Mouse (Mus musculus) CH12.LX (cell line): Measurements from ENCODE around the gene Prkci. TPM values are rescaled to one million over a fixed set of nuclear protein-coding genes. Genes with fewer than 3 reads are reported as not detected.

ENCODE experiments used
- DNase-seq: peaks from one replicate; pipeline ENCODE4 v3.0.0-alpha.2; 2013; ENCODE audit errors: extremely low read depth
- H3K27ac ChIP-seq: 2 replicates; pipeline ENCODE4 v1.5.1; 2012; ENCODE audit warnings: low read depth, mild to moderate bottlenecking, control low read depth, moderate library complexity; ENCODE audit not compliant: insufficient read depth
- H3K27me3 ChIP-seq: replicated peaks from 2 replicates; pipeline ENCODE3; 2012; ENCODE audit warnings: inconsistent platforms
- H3K36me3 ChIP-seq, 2 experiments: replicated peaks in 1 of 2; 2 replicates each; pipeline versions ENCODE3 to v1.6.1; 2012; ENCODE audit warnings: inconsistent platforms in 1 of 2, low read length in 1 of 2, mild to moderate bottlenecking in 1 of 2, mixed read lengths in 1 of 2, moderate library complexity in 1 of 2; ENCODE audit not compliant: control insufficient read depth in 1 of 2, insufficient read depth in 1 of 2
- H3K4me1 ChIP-seq, 2 experiments: 2 replicates each; pipeline ENCODE4 v1.6.1; 2012; ENCODE audit warnings: inconsistent platforms in 1 of 2, moderate library complexity in 1 of 2; ENCODE audit not compliant: insufficient read depth in 2 of 2, control insufficient read depth in 1 of 2
- H3K4me2 ChIP-seq: 2 replicates; pipeline ENCODE4 v1.6.1; 2012; ENCODE audit warnings: low read depth, mild to moderate bottlenecking, control low read depth; ENCODE audit not compliant: poor library complexity, insufficient read depth, severe bottlenecking
- H3K4me3 ChIP-seq, 3 experiments: fragments of 150-350 bp in 1 of 3; sonication (generic) in 1 of 3; replicated peaks in 1 of 3; 2 replicates each; pipeline versions ENCODE3 to v1.5.1; 2011 to 2012; ENCODE audit warnings: low read depth in 2 of 3, low read length in 2 of 3, mild to moderate bottlenecking in 2 of 3, moderate library complexity in 2 of 3, control low read depth in 1 of 3, improper control_type of control experiment in 1 of 3, inconsistent platforms in 1 of 3, mixed read lengths in 1 of 3; ENCODE audit not compliant: poor library complexity in 1 of 3
- H3K79me2 ChIP-seq: replicated peaks from 2 replicates; pipeline ENCODE4 v1.6.1; 2012; ENCODE audit warnings: mild to moderate bottlenecking, moderate library complexity; ENCODE audit not compliant: control insufficient read depth, poor library complexity, insufficient read depth, severe bottlenecking; ENCODE audit errors: extremely low read depth
- H3K9ac ChIP-seq: 2 replicates; pipeline ENCODE4 v1.6.1; 2012; ENCODE audit warnings: low read depth, mild to moderate bottlenecking, control low read depth, moderate library complexity; ENCODE audit not compliant: insufficient read depth
- H3K9me3 ChIP-seq: replicated peaks from 2 replicates; pipeline ENCODE3; 2012; ENCODE audit warnings: low read length, inconsistent platforms, mixed read lengths
- BHLHE40 ChIP-seq: IDR thresholded peaks from 2 replicates; pipeline ENCODE4 v1.6.1; 2011; ENCODE audit warnings: mild to moderate bottlenecking, low read depth, low read length, improper control_type of control experiment
- CHD2 ChIP-seq: IDR thresholded peaks from 2 replicates; pipeline ENCODE4 v1.6.1; 2011; ENCODE audit warnings: low read length, improper control_type of control experiment
- CTCF ChIP-seq, 2 experiments: IDR thresholded peaks in 1 of 2; conservative IDR thresholded peaks in 1 of 2; 2 replicates each; pipeline ENCODE4 v1.5.1; 2011 to 2012; ENCODE audit warnings: low read depth in 2 of 2, low read length in 2 of 2, improper control_type of control experiment in 1 of 2, inconsistent platforms in 1 of 2, mild to moderate bottlenecking in 1 of 2, moderate library complexity in 1 of 2
- ELF1 ChIP-seq: IDR thresholded peaks from 2 replicates; pipeline ENCODE4 v1.6.1; 2014; ENCODE audit warnings: low read depth, mild to moderate bottlenecking, inconsistent platforms, low read length, improper control_type of control experiment
- EP300 ChIP-seq: IDR thresholded peaks from 2 replicates; pipeline ENCODE4 v1.6.1; 2011; ENCODE audit warnings: low read length, improper control_type of control experiment
- ETS1 ChIP-seq: conservative IDR thresholded peaks from 2 replicates; pipeline ENCODE4 v1.6.1; 2012; ENCODE audit warnings: low read depth, mild to moderate bottlenecking, inconsistent platforms, low read length, improper control_type of control experiment, moderate library complexity
- GABPA ChIP-seq: IDR thresholded peaks from 2 replicates; pipeline ENCODE4 v1.6.1; 2012; ENCODE audit warnings: low read depth, low read length, improper control_type of control experiment, inconsistent platforms; ENCODE audit not compliant: insufficient replicate concordance
- IRF4 ChIP-seq: IDR thresholded peaks from 2 replicates; pipeline ENCODE4 v1.6.1; 2014; ENCODE audit warnings: low read depth, mild to moderate bottlenecking, inconsistent platforms, low read length, improper control_type of control experiment
- JUN ChIP-seq: IDR thresholded peaks from 2 replicates; pipeline ENCODE4 v1.6.1; 2011; ENCODE audit warnings: low read depth, mild to moderate bottlenecking, low read length, improper control_type of control experiment, moderate library complexity; ENCODE audit not compliant: insufficient read depth
- JUND ChIP-seq: conservative IDR thresholded peaks from 2 replicates; pipeline ENCODE4 v1.6.1; 2011; ENCODE audit warnings: low read depth, low read length, improper control_type of control experiment
- KAT2A ChIP-seq: IDR thresholded peaks from 2 replicates; pipeline ENCODE4 v1.6.1; 2012; ENCODE audit warnings: low read length, improper control_type of control experiment, inconsistent platforms; ENCODE audit not compliant: insufficient replicate concordance
- MAFK ChIP-seq: IDR thresholded peaks from 2 replicates; pipeline ENCODE4 v1.6.1; 2011; ENCODE audit warnings: low read length, improper control_type of control experiment; ENCODE audit not compliant: insufficient replicate concordance
- NELFE ChIP-seq: IDR thresholded peaks from 2 replicates; pipeline ENCODE4 v1.6.1; 2011; ENCODE audit warnings: low read depth, low read length, improper control_type of control experiment
- NRF1 ChIP-seq: IDR thresholded peaks from 2 replicates; pipeline ENCODE4 v1.6.1; 2014; ENCODE audit warnings: low read depth, mild to moderate bottlenecking, inconsistent platforms, low read length, improper control_type of control experiment, moderate library complexity
- PAX5 ChIP-seq: IDR thresholded peaks from 2 replicates; pipeline ENCODE4 v1.6.1; 2012; ENCODE audit warnings: low read length, inconsistent platforms, mixed read lengths
- RAD21 ChIP-seq: IDR thresholded peaks from 2 replicates; pipeline ENCODE4 v1.6.1; 2011; ENCODE audit warnings: low read depth, mild to moderate bottlenecking, low read length, improper control_type of control experiment, moderate library complexity
- TBP ChIP-seq: conservative IDR thresholded peaks from 2 replicates; pipeline ENCODE4 v1.6.1; 2011; ENCODE audit warnings: low read depth, low read length, improper control_type of control experiment
- UBTF ChIP-seq: IDR thresholded peaks from 2 replicates; pipeline ENCODE4 v1.6.1; 2012; ENCODE audit warnings: low read depth, mild to moderate bottlenecking, inconsistent platforms, low read length, improper control_type of control experiment, moderate library complexity
- USF1 ChIP-seq: IDR thresholded peaks from 2 replicates; pipeline ENCODE4 v1.6.1; 2014; ENCODE audit warnings: low read depth, mild to moderate bottlenecking, inconsistent platforms, low read length, improper control_type of control experiment
- ZMIZ1 ChIP-seq: IDR thresholded peaks from 2 replicates; pipeline ENCODE4 v1.6.1; 2012; ENCODE audit warnings: low read depth, mild to moderate bottlenecking, inconsistent platforms, low read length, improper control_type of control experiment
- ZNF384 ChIP-seq: IDR thresholded peaks from 2 replicates; pipeline ENCODE4 v1.6.1; 2012; ENCODE audit warnings: low read depth, low read length, improper control_type of control experiment, inconsistent platforms
- dilution Hi-C: fragments of 300-500 bp; cut with MboI; formaldehyde crosslinking; loops from 2 replicates; pipeline ENCODE4 v1.14.3; 2020; ENCODE audit warnings: low sequenced_read_pairs; ENCODE audit not compliant: extremely low pct_unique_long_range_greater_than_20kb, extremely low pct_ligation_motif_present
- in situ Hi-C: fragments of 300-500 bp; cut with MboI; formaldehyde crosslinking; loops from 3 replicates; pipeline ENCODE4 v1.14.3; 2019; ENCODE audit warnings: low sequenced_read_pairs, low pct_ligation_motif_present, low pct_unique_long_range_greater_than_20kb, mixed read lengths
- polyA plus RNA-seq: library from polyadenylated mRNA; unstranded; fragments of >175 nt; gene quantifications from 2 replicates; pipeline ENCODE4 v1.2.1, GENCODE M21; 2012; ENCODE audit warnings: low read depth; ENCODE audit not compliant: insufficient read length
- total RNA-seq, 2 experiments: library from RNA; depleted of rRNA; stranded (reverse); fragments of 300-350 nt in 1 of 2; fragments of >200 nt in 1 of 2; gene quantifications; 2 replicates each; pipeline ENCODE4 v1.2.3; 2012 to 2014

Gene Prkci
- total and polyA plus RNA-seq, 3 experiments, result 14.8 to 17.1 (median 16.7) TPM

DNA sequence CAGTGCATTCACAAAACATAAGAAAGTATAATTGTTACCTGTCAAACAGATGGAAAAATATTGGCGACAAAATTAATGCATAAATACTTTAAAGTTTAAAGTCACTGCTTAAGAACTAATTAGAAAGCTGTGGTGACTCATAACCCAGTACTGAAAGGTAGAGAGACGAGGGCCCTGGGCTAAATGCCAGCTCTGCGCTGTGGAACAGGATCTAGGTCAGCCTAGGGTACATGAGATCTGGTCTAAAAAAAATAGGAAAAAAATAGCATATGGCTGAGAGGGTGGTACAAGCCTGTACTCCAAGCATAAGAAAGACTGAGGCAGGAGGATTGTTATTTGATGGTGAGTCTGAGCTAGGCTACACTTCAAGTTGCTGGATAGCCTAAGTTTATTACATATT is 43.9 kb upstream of the Prkci start:
- Histone ChIP-seq H3K36me3 (peaks cover 32 to 70% of the 10 kb centered on the region in 2 experiments), H3K9ac (peak overlapping the region; percentile 33; the same call in 1 of the 2 replicates), H3K4me3 (no peak overlapping the region), H3K9me3 (no peaks in the 10 kb centered on the region), H3K4me2 (peak overlapping the region; percentile 61), H3K27ac (peak overlapping the region; percentile 64), H3K79me2 (no peaks in the 10 kb centered on the region; the same call in 1 of the 2 replicates), H3K4me1 (peaks cover 10 to 21% of the 10 kb centered on the region in 2 experiments), H3K27me3 (no peaks in the 10 kb centered on the region)
- dilution Hi-C loops (no loop called here), in situ Hi-C loops (loop anchor here (25.0 kb wide), 1 partner anchor 89 kb away; the partner anchor contains the start of gene Gpr160)
- TF ChIP-seq ELF1, result no peak
- TF ChIP-seq CHD2, result peak; percentile 24; the same call in 1 of the 2 replicates
- no peak for TF ChIP-seq TBP
- no peak for TF ChIP-seq USF1
- no peak for TF ChIP-seq KAT2A
- no peak for TF ChIP-seq RAD21
- TF ChIP-seq JUND, result peak; percentile 51; the same call in 1 of the 2 replicates
- no peak; the same call in 1 of the 2 replicates for TF ChIP-seq ZNF384
- TF ChIP-seq ZMIZ1, result no peak
- no peak for TF ChIP-seq UBTF
- peak; percentile 46 for TF ChIP-seq IRF4
- TF ChIP-seq MAFK, result no peak
- TF ChIP-seq EP300, result no peak
- TF ChIP-seq ETS1, result no peak; the same call in 1 of the 2 replicates
- TF ChIP-seq NRF1, result no peak
- TF ChIP-seq NELFE, result no peak
- TF ChIP-seq JUN, result 0 out of 2 replicates have a peak, but pooled peaks have one; percentile 19
- TF ChIP-seq PAX5, result no peak
- TF ChIP-seq GABPA, result no peak
- no peak for TF ChIP-seq CTCF (conservative IDR thresholded peaks at IDR 0.05 in 1 of 2, IDR thresholded peaks at IDR 0.05 in 1 of 2; ENCODE audit: low read depth in 2 of 2, low read length in 2 of 2)
- TF ChIP-seq BHLHE40, result no peak
- DNase-seq, result no peak
